Mouse (Mus musculus) neural tube, embryonic 15.5 days (tissue): Measurements from ENCODE around the gene Lhfpl5. TPM values are rescaled to one million over a fixed set of nuclear protein-coding genes. Genes with fewer than 3 reads are reported as not detected.

Experiments used
- ATAC-seq: fragments of 200-750 bp; cut with Nextera tagmentation; 2 replicates; pipeline ENCODE4 v1.8.0; 2017; ENCODE audit warnings: mild to moderate bottlenecking, moderate TSS enrichment, moderate library complexity; ENCODE audit not compliant: low FRiP score
- H3K27ac ChIP-seq: fragments of 300-500 bp; sonication (generic); replicated peaks from 2 replicates; pipeline ENCODE4 v1.5.1; 2015; ENCODE audit warnings: mild to moderate bottlenecking, inconsistent platforms
- H3K27me3 ChIP-seq: fragments of 300-500 bp; sonication (generic); replicated peaks from 2 replicates; pipeline ENCODE4 v1.6.1; 2015; ENCODE audit warnings: inconsistent platforms
- H3K36me3 ChIP-seq: fragments of 300-500 bp; sonication (generic); 2 replicates; pipeline ENCODE4 v1.6.1; 2015; ENCODE audit warnings: inconsistent platforms
- H3K4me1 ChIP-seq: fragments of 300-500 bp; sonication (generic); 2 replicates; pipeline ENCODE4 v1.6.1; 2015; ENCODE audit warnings: inconsistent platforms
- H3K4me2 ChIP-seq: fragments of 300-500 bp; sonication (generic); 2 replicates; pipeline ENCODE4 v1.6.1; 2015; ENCODE audit warnings: inconsistent platforms, mild to moderate bottlenecking, moderate library complexity
- H3K4me3 ChIP-seq: fragments of 300-500 bp; sonication (generic); replicated peaks from 2 replicates; pipeline ENCODE4 v1.5.1; 2015; ENCODE audit warnings: mild to moderate bottlenecking, inconsistent platforms
- H3K9ac ChIP-seq: fragments of 300-500 bp; sonication (generic); replicated peaks from 2 replicates; pipeline ENCODE4 v1.6.1; 2015; ENCODE audit warnings: mild to moderate bottlenecking, inconsistent platforms
- H3K9me3 ChIP-seq: fragments of 300-500 bp; sonication (generic); replicated peaks from 2 replicates; pipeline ENCODE4 v1.6.1; 2016; ENCODE audit warnings: inconsistent platforms
- WGBS: fragments of 180-500 bp; shearing (Covaris S2); methylation state at CpG from one replicate; pipeline ENCODE4 v1.1.7; 2015; ENCODE audit warnings: mixed read lengths; 5-methylcytosine and 5-hydroxymethylcytosine counted together
- polyA plus RNA-seq: library from polyadenylated mRNA; unstranded; fragments of >200 nt; fragmentation: Nextera tagmentation; extraction: Ambion mirVana; gene quantifications from 2 replicates; pipeline ENCODE4 v1.2.1, GENCODE M21; 2015

Gene Lhfpl5
- polyA plus RNA-seq, 1 experiment from 2014 or later: 20.2 TPM

GRCm38 (mm10) chr17:28613096-28613495, 37.7 kb downstream of the Lhfpl5 start:
- WGBS: 88% methylated on average over 6 of the region's 6 CpGs
- no peak overlapping the region for H3K27ac ChIP-seq
- H3K36me3 ChIP-seq: peaks cover 10% of the 10 kb centered on the region; the same call in 1 of the 2 replicates
- peaks cover 18% of the 10 kb centered on the region for H3K4me1 ChIP-seq
- H3K27me3 ChIP-seq: no peaks in the 10 kb centered on the region
- H3K4me3 ChIP-seq: no peak overlapping the region
- H3K9me3 ChIP-seq: no peaks in the 10 kb centered on the region
- no peak overlapping the region for H3K9ac ChIP-seq
- H3K4me2 ChIP-seq: no peak overlapping the region
- no peak for ATAC-seq

DNA sequence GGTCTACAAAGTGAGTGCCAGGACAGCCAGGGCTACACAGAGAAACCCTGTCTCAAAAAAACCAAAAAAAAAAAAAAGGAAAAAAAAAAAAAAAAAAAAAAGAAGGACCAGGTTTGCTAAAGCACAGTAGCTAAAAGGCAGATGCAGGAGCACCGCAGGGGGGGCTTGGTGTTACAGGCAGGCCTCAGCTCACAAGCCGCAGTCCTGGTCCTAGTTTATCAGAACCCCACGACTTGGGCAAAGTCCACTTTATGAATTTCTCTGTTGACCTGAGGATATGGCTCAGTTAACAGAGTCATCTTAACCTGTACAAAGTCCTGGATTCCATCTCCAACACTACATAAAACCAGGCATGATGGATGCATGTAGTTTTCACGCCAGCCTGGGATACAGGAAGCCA, 39.9 kb downstream of the Lhfpl5 start:
- Histone ChIP-seq H3K27ac (no peak overlapping the region), H3K9me3 (no peaks in the 10 kb centered on the region), H3K4me1 (peaks cover 33% of the 10 kb centered on the region), H3K9ac (no peak overlapping the region), H3K27me3 (no peaks in the 10 kb centered on the region), H3K4me2 (no peak overlapping the region), H3K36me3 (peaks cover 17% of the 10 kb centered on the region), H3K4me3 (no peak overlapping the region)
- 96% methylated on average over 4 of the region's 4 CpGs for WGBS
- ATAC-seq: no peak

- no peak overlapping the region for H3K4me2 ChIP-seq
- H3K9me3 ChIP-seq: no peaks in the 10 kb centered on the region
- H3K36me3 ChIP-seq: peaks cover 18% of the 10 kb centered on the region
- WGBS: 87% methylated on average over 10 of the region's 10 CpGs
- no peak overlapping the region for H3K27ac ChIP-seq
- no peak for ATAC-seq
- H3K27me3 ChIP-seq: no peaks in the 10 kb centered on the region
- peaks cover 46% of the 10 kb centered on the region for H3K4me1 ChIP-seq
- no peak overlapping the region for H3K4me3 ChIP-seq
- no peak overlapping the region for H3K9ac ChIP-seq
These were observed 42.2 kb downstream of the Lhfpl5 start for GRCm38 (mm10) chr17:28617636-28618035.

DNA sequence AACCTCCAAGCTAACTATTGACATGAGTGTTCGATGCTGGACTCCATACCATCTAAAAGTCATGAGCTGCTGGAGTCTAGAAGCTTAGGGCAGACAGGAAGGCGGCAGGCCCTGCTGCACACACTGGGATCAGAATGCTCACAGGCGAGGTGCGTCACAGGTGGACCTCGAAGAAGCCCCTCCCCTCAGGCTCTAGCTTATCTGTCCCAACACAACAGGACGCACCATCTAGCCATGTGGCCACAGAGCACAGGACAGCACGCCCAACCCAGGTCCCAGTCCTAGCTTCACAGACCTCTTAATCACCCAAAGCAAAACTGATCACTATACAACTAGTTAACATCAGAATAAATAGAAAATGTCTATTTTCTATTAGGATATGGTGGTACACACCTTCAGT, 42.7 kb downstream of the Lhfpl5 start:
- Histone ChIP-seq H3K36me3 (peaks cover 18% of the 10 kb centered on the region), H3K4me1 (peaks cover 48% of the 10 kb centered on the region), H3K9me3 (no peaks in the 10 kb centered on the region), H3K4me2 (no peak overlapping the region), H3K9ac (no peak overlapping the region), H3K27ac (no peak overlapping the region), H3K27me3 (no peaks in the 10 kb centered on the region), H3K4me3 (no peak overlapping the region)
- 83% methylated on average over 7 of the region's 7 CpGs for WGBS
- no peak for ATAC-seq

GRCm38 (mm10) chr17:28618775-28619174, 43.3 kb downstream of the Lhfpl5 start:
- Histone ChIP-seq H3K9me3 (no peaks in the 10 kb centered on the region), H3K4me3 (no peak overlapping the region), H3K27me3 (no peaks in the 10 kb centered on the region), H3K9ac (no peak overlapping the region), H3K4me1 (peaks cover 48% of the 10 kb centered on the region), H3K4me2 (no peak overlapping the region), H3K27ac (no peak overlapping the region), H3K36me3 (peaks cover 18% of the 10 kb centered on the region)
- ATAC-seq: no peak
- 100% methylated on average over 1 of the region's 1 CpGs for WGBS

- no peaks in the 10 kb centered on the region for H3K9me3 ChIP-seq
- peak overlapping the region; percentile 98 for H3K9ac ChIP-seq
- peaks cover 39% of the 10 kb centered on the region for H3K4me1 ChIP-seq
- peaks cover 12% of the 10 kb centered on the region for H3K36me3 ChIP-seq
- H3K27ac ChIP-seq: peak overlapping the region; percentile 94
- no peaks in the 10 kb centered on the region for H3K27me3 ChIP-seq
- WGBS: under 1% methylated on average over 62 of the region's 78 CpGs
- H3K4me3 ChIP-seq: peak overlapping the region; percentile 99
- H3K4me2 ChIP-seq: peak overlapping the region; percentile 88
- ATAC-seq: peak; percentile 74
These were observed 46.2 kb downstream of the Lhfpl5 start for GRCm38 (mm10) chr17:28621381-28622299.

GRCm38 (mm10) chr17:28622300-28622759, 46.9 kb downstream of the Lhfpl5 start, which contains the start of gene Srpk1:
Gene Srpk1 (minus strand): TSS chr17:28622709.
- Histone ChIP-seq H3K9ac (peak within 1 kb of the TSS; percentile 98), H3K36me3 (peaks cover 12% of the 10 kb centered on the region), H3K27ac (peak within 1 kb of the TSS; percentile 94), H3K9me3 (no peaks in the 10 kb centered on the region), H3K4me1 (peaks cover 37% of the 10 kb centered on the region), H3K4me3 (peak within 1 kb of the TSS; percentile 99), H3K4me2 (peak within 1 kb of the TSS; percentile 88), H3K27me3 (no peaks in the 10 kb centered on the region)
- WGBS: under 1% methylated on average over 47 of the region's 53 CpGs
- ATAC-seq: peak; percentile 97

- Histone ChIP-seq H3K4me1 (peaks cover 19% of the 10 kb centered on the region), H3K27ac (no peak overlapping the region), H3K9me3 (no peaks in the 10 kb centered on the region), H3K9ac (no peak overlapping the region), H3K4me2 (no peak overlapping the region), H3K27me3 (no peaks in the 10 kb centered on the region), H3K4me3 (no peak overlapping the region), H3K36me3 (peaks cover 6% of the 10 kb centered on the region)
- no peak for ATAC-seq
- WGBS: 90% methylated on average over 2 of the region's 2 CpGs
These were observed 49.4 kb downstream of the Lhfpl5 start for GRCm38 (mm10) chr17:28624841-28625240.

DNA sequence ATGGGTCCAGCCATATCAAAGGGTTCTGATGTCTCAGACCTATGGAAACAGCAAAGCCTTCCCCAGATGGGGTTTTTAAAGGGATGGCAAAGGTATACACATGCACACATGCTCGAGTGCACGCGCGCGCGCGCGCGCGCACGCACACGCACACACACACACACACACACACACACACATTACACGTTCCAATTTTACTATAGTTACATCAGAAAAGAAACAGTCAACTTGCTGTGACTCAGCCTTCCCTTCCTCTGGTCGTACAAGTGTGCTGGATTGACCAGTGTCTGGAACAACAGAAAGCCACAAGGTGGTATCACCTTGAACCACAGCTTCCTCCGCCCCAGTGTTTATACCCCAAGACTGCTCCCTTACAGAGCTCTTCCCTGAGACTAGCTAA, 49.9 kb downstream of the Lhfpl5 start:
- Histone ChIP-seq H3K27me3 (no peaks in the 10 kb centered on the region), H3K27ac (no peak overlapping the region), H3K9ac (no peak overlapping the region), H3K36me3 (peaks cover 1% of the 10 kb centered on the region; the same call in 1 of the 2 replicates), H3K4me1 (peaks cover 15% of the 10 kb centered on the region), H3K9me3 (no peaks in the 10 kb centered on the region), H3K4me2 (no peak overlapping the region), H3K4me3 (no peak overlapping the region)
- no peak for ATAC-seq
- WGBS: 94% methylated on average over 15 of the region's 15 CpGs

- H3K36me3 ChIP-seq: no peaks in the 10 kb centered on the region
- H3K4me3 ChIP-seq: no peak overlapping the region
- H3K4me2 ChIP-seq: no peak overlapping the region
- no peak overlapping the region for H3K9ac ChIP-seq
- H3K9me3 ChIP-seq: no peaks in the 10 kb centered on the region
- H3K4me1 ChIP-seq: peaks cover 4% of the 10 kb centered on the region; the same call in 1 of the 2 replicates
- no peaks in the 10 kb centered on the region for H3K27me3 ChIP-seq
- 91% methylated on average over 2 of the region's 2 CpGs for WGBS
- H3K27ac ChIP-seq: no peak overlapping the region
- ATAC-seq: no peak
These were observed 51.5 kb downstream of the Lhfpl5 start for GRCm38 (mm10) chr17:28626937-28627336.

- Histone ChIP-seq H3K27me3 (no peaks in the 10 kb centered on the region), H3K9ac (no peak overlapping the region), H3K27ac (no peak overlapping the region), H3K4me3 (no peak overlapping the region), H3K9me3 (no peaks in the 10 kb centered on the region), H3K36me3 (no peaks in the 10 kb centered on the region), H3K4me1 (no peaks in the 10 kb centered on the region), H3K4me2 (no peak overlapping the region)
- no peak for ATAC-seq
- 61% methylated on average over 10 of the region's 10 CpGs for WGBS
These were observed 53.0 kb downstream of the Lhfpl5 start for GRCm38 (mm10) chr17:28628248-28629124.
